Mouse (Mus musculus): ENCODE measurements around the gene Itpripl1. TPM values are rescaled to one million over a fixed set of nuclear protein-coding genes. Genes with fewer than 3 reads are reported as not detected.

Gene Itpripl1
- 12.7 to 15.1 TPM (median 14.0 TPM) in 4 replicates for total RNA-seq (2023; ENCODE audit: inconsistent age)

DNA sequence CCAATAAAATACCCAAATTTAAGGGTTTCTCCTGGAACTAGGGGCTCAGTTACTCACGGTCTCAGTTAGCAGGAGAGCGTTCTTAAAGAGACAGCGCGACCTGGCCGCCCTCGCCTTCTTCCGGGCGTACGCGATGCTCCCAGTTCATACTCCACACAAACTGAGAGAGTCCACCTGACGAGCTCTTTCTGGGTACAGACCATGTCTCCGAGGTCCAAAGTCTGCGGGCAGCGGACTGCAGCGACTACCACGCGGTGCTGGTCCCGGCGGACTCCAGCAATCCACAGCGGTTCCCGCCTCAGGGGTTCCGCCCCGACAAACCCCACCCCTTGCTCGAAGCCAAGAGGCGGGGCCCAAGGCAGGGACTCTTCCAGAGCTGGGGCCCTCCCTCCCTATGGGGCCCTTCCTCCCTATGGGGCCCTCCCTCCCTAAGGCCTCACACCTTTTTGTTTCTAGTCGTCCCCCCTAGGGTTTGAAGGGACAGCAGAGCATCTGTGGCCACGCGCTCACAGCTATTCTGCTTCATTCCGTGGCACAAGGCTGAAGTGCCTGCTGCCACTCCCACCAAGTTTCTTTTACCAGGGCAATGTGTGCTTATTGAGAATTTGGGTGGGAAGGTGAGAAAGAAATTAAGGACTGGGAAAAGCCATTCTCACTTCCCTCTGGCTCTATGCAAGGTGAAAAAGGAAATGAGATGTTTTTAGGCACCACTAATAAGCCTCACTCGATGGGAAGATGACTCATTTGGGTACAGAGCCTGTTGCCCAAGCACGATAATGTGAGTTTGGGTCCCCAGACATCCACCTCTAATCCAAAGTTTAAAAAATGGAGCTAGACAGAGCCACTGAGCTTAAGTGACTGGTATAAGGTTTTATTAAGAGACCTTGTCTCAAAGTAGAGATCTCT is at the start of gene Itpripl1:
Gene Itpripl1, minus strand, starts transcription at position 285 of the 906 bp plus-strand sequence.

GRCm38 (mm10) chr2:127133621-127134461 is 9.4 kb downstream of the Itpripl1 start, which contains the start of gene Ncaph:
TSS of gene Ncaph (minus strand) at chr2:127133954.

Other genes with a start within 250 kb of the Itpripl1 start
- 54.5 to 58.0 TPM (median 55.0 TPM) in 4 replicates for gene Sppl2a, start 210.2 kb downstream of the Itpripl1 start, total RNA-seq (2023; ENCODE audit: inconsistent age)
- 25.3 to 28.3 TPM (median 26.0 TPM) in 4 replicates for gene Ap4e1, start 134.7 kb downstream of the Itpripl1 start, total RNA-seq (2023; ENCODE audit: inconsistent age)
- 14.5 to 17.8 TPM (median 15.8 TPM) in 4 replicates for gene Blvra, start 72.8 kb downstream of the Itpripl1 start, total RNA-seq (2023; ENCODE audit: inconsistent age)
- 6.9 to 9.8 TPM (median 8.8 TPM) in 4 replicates for gene Ncaph, start 9.5 kb downstream of the Itpripl1 start, total RNA-seq (2023; ENCODE audit: inconsistent age)
- 1.4 to 2.9 TPM (median 1.8 TPM) in 4 replicates for gene 1810024B03Rik, start 64.8 kb upstream of the Itpripl1 start, total RNA-seq (2023; ENCODE audit: inconsistent age)
- 157 to 172 TPM (median 169 TPM) in 4 replicates for gene Snrnp200, start 64.9 kb upstream of the Itpripl1 start, total RNA-seq (2023; ENCODE audit: inconsistent age)
- 35.1 to 39.2 TPM (median 36.7 TPM) in 4 replicates for gene Ciao1, start 104.4 kb upstream of the Itpripl1 start, total RNA-seq (2023; ENCODE audit: inconsistent age)
- gene Tmem127, start 104.5 kb upstream of the Itpripl1 start, total RNA-seq (2023; ENCODE audit: inconsistent age): 43.4 to 48.2 TPM (median 45.3 TPM) in 4 replicates
- gene Stard7, start 126.8 kb upstream of the Itpripl1 start, total RNA-seq (2023; ENCODE audit: inconsistent age): 78.6 to 99.8 TPM (median 87.2 TPM) in 4 replicates
- 590 to 708 TPM (median 654 TPM) in 4 replicates for gene Dusp2, start 192.7 kb upstream of the Itpripl1 start, total RNA-seq (2023; ENCODE audit: inconsistent age)
- gene Astl, start 195.2 kb upstream of the Itpripl1 start, total RNA-seq (2023; ENCODE audit: inconsistent age): 0.57 to 1.2 TPM (median 0.86 TPM) in 4 replicates
- not detected in 4 replicates for gene Adra2b, start 219.8 kb upstream of the Itpripl1 start, total RNA-seq (2023; ENCODE audit: inconsistent age)